Mouse (Mus musculus): Measurements from ENCODE around the gene Scgb1a1. TPM values are rescaled to one million over a fixed set of nuclear protein-coding genes. Genes with fewer than 3 reads are reported as not detected.
"Not testable (repeated sequence)": the region's sequence is repeated elsewhere in the genome, so short reads cannot be mapped to it uniquely, and the experiment has no call there.

Scgb1a1 gene
- polyA plus RNA-seq, 1 experiment from 2014 or later: not detected

DNA sequence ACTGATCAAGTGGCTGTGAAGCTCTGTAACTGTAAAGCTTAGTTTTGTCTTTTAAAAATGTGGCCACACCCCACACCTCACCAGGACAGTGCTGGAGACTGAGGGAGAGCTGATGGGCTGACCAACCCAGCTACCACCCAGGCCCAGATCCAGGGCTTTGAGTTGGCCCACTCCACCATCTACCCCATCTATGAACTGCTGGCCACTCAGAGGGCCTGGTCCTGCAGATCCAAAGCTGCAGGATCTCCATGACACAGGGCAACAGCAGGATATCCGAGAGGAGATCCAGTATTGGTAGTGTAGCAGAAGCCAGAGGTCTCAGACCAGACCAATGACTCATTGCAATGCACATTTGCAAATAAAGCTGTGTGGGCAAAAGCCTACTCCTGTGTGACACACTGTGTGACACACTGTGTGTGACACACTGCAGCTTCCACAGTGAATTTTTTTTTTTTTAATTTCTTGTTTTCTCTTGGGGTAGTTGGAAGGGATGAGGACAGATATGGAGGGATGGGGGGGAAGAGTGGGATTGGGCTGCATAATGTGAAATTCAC lies 29.4 kb downstream of the Scgb1a1 start:
- H3K4me3 ChIP-seq (ENCODE audit: low read depth, low read length): no peak overlapping the region
- H3K27ac ChIP-seq (replicated peaks; ENCODE audit: low read depth, low read length): no peak overlapping the region
- H3K9ac ChIP-seq (ENCODE audit: low read length): no peak overlapping the region
- H3K27me3 ChIP-seq (ENCODE audit: control insufficient read depth, insufficient read depth, low read length): no peaks in the 10 kb centered on the region
- 93% methylated on average over 1 of the region's 1 CpGs for WGBS
- no peaks in the 10 kb centered on the region for H3K36me3 ChIP-seq (ENCODE audit: control insufficient read depth, insufficient read depth, low read length)
- ATAC-seq (ENCODE audit: insufficient number of reproducible peaks, low FRiP score, low TSS enrichment, low read depth) (no peak), DNase-seq (ENCODE audit: low spot score) (no peak)
- no peaks in the 10 kb centered on the region for H3K9me3 ChIP-seq (ENCODE audit: control insufficient read depth, low read length)
- no peaks in the 10 kb centered on the region for H3K4me1 ChIP-seq (ENCODE audit: control insufficient read depth, insufficient read depth, low read length)
- H3K4me2 ChIP-seq (ENCODE audit: low read depth, severe bottlenecking): no peak overlapping the region

- ATAC-seq (ENCODE audit: insufficient number of reproducible peaks, low FRiP score, low TSS enrichment, low read depth): no peak
- Histone ChIP-seq H3K4me1 (ENCODE audit: control insufficient read depth, insufficient read depth, low read length) (peaks cover 6% of the 10 kb centered on the region; the same call in 1 of the 2 replicates), H3K4me2 (ENCODE audit: low read depth, severe bottlenecking) (no peak overlapping the region), H3K9me3 (ENCODE audit: control insufficient read depth, low read length) (no peaks in the 10 kb centered on the region), H3K9ac (ENCODE audit: low read length) (no peak overlapping the region), H3K27ac (replicated peaks; ENCODE audit: low read depth, low read length) (no peak overlapping the region), H3K36me3 (ENCODE audit: control insufficient read depth, insufficient read depth, low read length) (no peaks in the 10 kb centered on the region), H3K27me3 (ENCODE audit: control insufficient read depth, insufficient read depth, low read length) (no peaks in the 10 kb centered on the region), H3K4me3 (ENCODE audit: low read depth, low read length) (no peak overlapping the region)
- DNase-seq (ENCODE audit: low spot score): no peak
Measured at GRCm38 (mm10) chr19:9057679-9058078, 30.1 kb downstream of the Scgb1a1 start.

- 94% methylated on average over 4 of the region's 4 CpGs for WGBS
- Histone ChIP-seq H3K4me3 (ENCODE audit: low read depth, low read length) (no peak overlapping the region), H3K36me3 (ENCODE audit: control insufficient read depth, insufficient read depth, low read length) (no peaks in the 10 kb centered on the region), H3K4me1 (ENCODE audit: control insufficient read depth, insufficient read depth, low read length) (peaks cover 6% of the 10 kb centered on the region; the same call in 1 of the 2 replicates), H3K4me2 (ENCODE audit: low read depth, severe bottlenecking) (no peak overlapping the region), H3K9me3 (ENCODE audit: control insufficient read depth, low read length) (no peaks in the 10 kb centered on the region), H3K27me3 (ENCODE audit: control insufficient read depth, insufficient read depth, low read length) (no peaks in the 10 kb centered on the region), H3K9ac (ENCODE audit: low read length) (no peak overlapping the region), H3K27ac (replicated peaks; ENCODE audit: low read depth, low read length) (no peak overlapping the region)
- no peak for ATAC-seq (ENCODE audit: insufficient number of reproducible peaks, low FRiP score, low TSS enrichment, low read depth)
- no peak for DNase-seq (ENCODE audit: low spot score)
Measured at GRCm38 (mm10) chr19:9055703-9056355, 31.9 kb downstream of the Scgb1a1 start.

DNA sequence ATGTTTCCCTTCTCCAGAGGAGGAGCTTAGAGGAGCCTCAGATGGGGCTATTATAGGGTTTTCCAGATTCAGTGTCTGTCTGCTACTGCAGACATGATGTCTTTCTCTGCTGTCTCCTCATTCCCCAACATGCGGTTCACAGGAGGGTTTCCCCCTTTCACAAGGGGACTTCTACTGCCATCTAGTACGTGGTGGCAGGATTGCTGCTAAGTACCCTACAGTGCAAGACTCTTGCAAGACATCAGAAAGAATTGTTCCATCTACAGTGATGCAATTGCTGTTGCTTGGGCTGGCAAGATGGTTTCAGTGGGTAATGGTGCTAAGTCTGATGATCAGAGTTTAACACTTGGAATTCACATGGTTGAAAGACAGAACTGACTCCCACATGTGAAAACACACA lies 32.6 kb downstream of the Scgb1a1 start:
- Histone ChIP-seq H3K9ac (ENCODE audit: low read length) (no peak overlapping the region), H3K9me3 (ENCODE audit: control insufficient read depth, low read length) (no peaks in the 10 kb centered on the region), H3K4me3 (ENCODE audit: low read depth, low read length) (no peak overlapping the region), H3K4me2 (ENCODE audit: low read depth, severe bottlenecking) (no peak overlapping the region), H3K4me1 (ENCODE audit: control insufficient read depth, insufficient read depth, low read length) (peaks cover 6% of the 10 kb centered on the region; the same call in 1 of the 2 replicates), H3K27ac (replicated peaks; ENCODE audit: low read depth, low read length) (no peak overlapping the region), H3K27me3 (ENCODE audit: control insufficient read depth, insufficient read depth, low read length) (no peaks in the 10 kb centered on the region), H3K36me3 (ENCODE audit: control insufficient read depth, insufficient read depth, low read length) (no peaks in the 10 kb centered on the region)
- ATAC-seq (ENCODE audit: insufficient number of reproducible peaks, low FRiP score, low TSS enrichment, low read depth): no peak
- DNase-seq (ENCODE audit: low spot score): no peak
- 32% methylated on average over 2 of the region's 2 CpGs for WGBS

- 41% methylated on average over 6 of the region's 6 CpGs for WGBS
- no peak overlapping the region for H3K9ac ChIP-seq (ENCODE audit: low read length)
- no peak overlapping the region for H3K4me2 ChIP-seq (ENCODE audit: low read depth, severe bottlenecking)
- H3K27me3 ChIP-seq (ENCODE audit: control insufficient read depth, insufficient read depth, low read length): no peaks in the 10 kb centered on the region
- H3K4me3 ChIP-seq (ENCODE audit: low read depth, low read length): no peak overlapping the region
- peak; percentile 32 for DNase-seq (ENCODE audit: low spot score)
- H3K4me1 ChIP-seq (ENCODE audit: control insufficient read depth, insufficient read depth, low read length): peaks cover 6% of the 10 kb centered on the region; the same call in 1 of the 2 replicates
- H3K9me3 ChIP-seq (ENCODE audit: control insufficient read depth, low read length): no peaks in the 10 kb centered on the region
- H3K36me3 ChIP-seq (ENCODE audit: control insufficient read depth, insufficient read depth, low read length): no peaks in the 10 kb centered on the region
- no peak for ATAC-seq (ENCODE audit: insufficient number of reproducible peaks, low FRiP score, low TSS enrichment, low read depth)
- no peak overlapping the region for H3K27ac ChIP-seq (replicated peaks; ENCODE audit: low read depth, low read length)
Measured at GRCm38 (mm10) chr19:9052803-9053431, 34.8 kb downstream of the Scgb1a1 start.

DNA sequence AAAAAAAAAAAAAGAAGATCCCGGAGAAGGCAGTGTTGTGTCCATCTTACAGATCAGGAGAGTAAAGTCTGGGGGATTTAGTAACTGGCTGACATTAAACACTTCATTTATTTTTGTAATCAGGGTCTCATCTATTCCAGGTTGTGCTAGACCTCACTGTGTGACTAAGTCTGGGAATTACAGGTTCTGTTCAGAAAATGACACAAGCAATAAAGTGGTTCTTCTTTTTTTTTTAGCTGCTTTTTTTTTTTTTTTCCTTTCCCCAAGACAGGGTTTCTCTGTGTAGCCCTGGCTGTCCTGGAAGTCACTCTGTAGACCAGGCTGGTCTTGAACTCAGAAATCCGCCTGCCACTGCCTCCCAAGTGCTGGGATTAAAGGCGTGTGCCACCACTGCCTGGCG lies 35.8 kb downstream of the Scgb1a1 start:
- not testable (repeated sequence) for H3K4me3 ChIP-seq (ENCODE audit: low read depth, low read length); H3K4me2 ChIP-seq (ENCODE audit: low read depth, severe bottlenecking); H3K9ac ChIP-seq (ENCODE audit: low read length); H3K4me1 ChIP-seq (ENCODE audit: control insufficient read depth, insufficient read depth, low read length); H3K27me3 ChIP-seq (ENCODE audit: control insufficient read depth, insufficient read depth, low read length); H3K36me3 ChIP-seq (ENCODE audit: control insufficient read depth, insufficient read depth, low read length); H3K27ac ChIP-seq (replicated peaks; ENCODE audit: low read depth, low read length); H3K9me3 ChIP-seq (ENCODE audit: control insufficient read depth, low read length); DNase-seq (ENCODE audit: low spot score); ATAC-seq (ENCODE audit: insufficient number of reproducible peaks, low FRiP score, low TSS enrichment, low read depth)
- 89% methylated on average over 4 of the region's 4 CpGs for WGBS

DNA sequence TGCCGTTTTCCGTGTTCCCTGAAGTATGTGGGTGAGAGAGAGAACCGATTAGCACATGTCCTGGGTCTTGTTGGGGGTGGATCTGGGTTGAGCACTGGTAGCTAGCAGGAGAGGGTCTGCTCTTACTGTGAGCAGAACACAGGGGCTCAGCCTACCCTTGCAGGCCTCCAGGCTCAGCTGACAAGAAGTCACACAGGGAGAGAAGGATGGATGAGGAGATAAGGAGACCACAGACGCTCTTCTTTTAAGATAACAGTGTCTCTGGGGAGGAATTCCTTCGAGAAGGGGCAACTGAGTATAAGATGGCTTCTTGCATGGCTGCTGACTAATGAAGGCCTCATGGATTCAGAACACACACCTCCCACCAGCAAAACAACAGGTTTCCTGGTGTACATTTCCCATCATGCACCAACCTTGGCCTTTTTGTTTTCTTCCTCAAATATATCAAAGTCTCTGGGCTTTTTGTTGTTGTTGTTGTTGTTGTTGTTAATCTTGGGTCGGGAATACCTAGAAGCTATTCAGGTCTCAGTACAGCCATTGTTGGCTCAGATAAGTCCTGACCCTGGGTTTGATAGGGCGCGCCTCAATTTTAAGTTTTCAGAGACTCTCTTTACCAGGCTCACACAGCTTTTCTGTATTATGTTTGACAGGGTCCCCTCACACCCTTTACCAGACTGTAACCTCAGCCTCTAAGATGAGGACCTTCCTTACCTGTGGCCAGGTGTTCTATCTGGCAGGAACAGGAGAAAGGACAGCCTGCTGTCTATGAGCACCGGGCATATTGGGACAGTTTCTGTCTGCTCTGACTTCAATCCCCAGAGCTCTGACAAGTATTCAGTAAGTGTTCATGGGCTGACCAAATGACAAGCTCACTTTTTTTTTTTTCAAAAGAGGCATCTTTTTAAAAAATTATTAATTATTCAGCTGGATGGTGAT lies 37.2 kb downstream of the Scgb1a1 start:
- Histone ChIP-seq H3K36me3 (ENCODE audit: control insufficient read depth, insufficient read depth, low read length) (no peaks in the 10 kb centered on the region), H3K9ac (ENCODE audit: low read length) (no peak overlapping the region), H3K4me3 (ENCODE audit: low read depth, low read length) (no peak overlapping the region), H3K4me1 (ENCODE audit: control insufficient read depth, insufficient read depth, low read length) (peaks cover 6% of the 10 kb centered on the region; the same call in 1 of the 2 replicates), H3K27me3 (ENCODE audit: control insufficient read depth, insufficient read depth, low read length) (no peaks in the 10 kb centered on the region), H3K4me2 (ENCODE audit: low read depth, severe bottlenecking) (no peak overlapping the region), H3K9me3 (ENCODE audit: control insufficient read depth, low read length) (no peaks in the 10 kb centered on the region), H3K27ac (replicated peaks; ENCODE audit: low read depth, low read length) (no peak overlapping the region)
- 63% methylated on average over 9 of the region's 9 CpGs for WGBS
- no peak for DNase-seq (ENCODE audit: low spot score)
- ATAC-seq (ENCODE audit: insufficient number of reproducible peaks, low FRiP score, low TSS enrichment, low read depth): no peak

DNA sequence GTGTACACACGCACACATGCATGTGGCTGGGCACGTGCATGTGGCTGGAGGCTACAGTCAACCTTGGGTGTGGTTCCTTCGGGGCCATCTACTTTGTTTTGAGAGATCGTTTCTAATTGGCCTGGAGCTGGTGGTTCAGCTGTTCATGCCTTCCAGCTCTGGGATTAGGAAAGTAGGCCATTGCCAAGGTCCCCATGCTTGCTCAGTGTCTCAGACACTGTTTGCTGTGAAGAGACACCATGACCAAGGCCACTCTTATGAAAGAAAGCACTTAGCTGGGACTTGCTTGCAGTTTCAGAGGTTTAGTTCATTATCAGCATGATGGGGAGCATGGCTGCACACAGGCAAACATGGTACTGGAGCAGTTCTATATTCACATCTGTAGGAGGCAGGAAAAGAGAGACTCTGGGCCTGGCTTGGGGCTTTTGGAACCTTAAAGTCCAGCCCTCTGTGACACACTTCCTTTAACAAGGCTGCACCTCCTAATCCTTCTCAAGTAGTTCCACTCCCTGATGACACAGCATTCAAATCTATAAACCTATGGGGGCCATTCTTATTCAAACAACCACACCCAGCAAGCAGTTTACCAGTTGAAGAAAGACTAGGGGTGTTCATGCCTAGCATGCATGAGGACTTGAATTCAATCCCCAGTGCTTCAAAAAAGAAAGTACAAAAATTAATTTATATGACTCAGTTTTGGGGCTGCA lies 38.6 kb downstream of the Scgb1a1 start:
- Histone ChIP-seq H3K9me3 (ENCODE audit: control insufficient read depth, low read length) (no peaks in the 10 kb centered on the region), H3K4me1 (ENCODE audit: control insufficient read depth, insufficient read depth, low read length) (peaks cover 6% of the 10 kb centered on the region; the same call in 1 of the 2 replicates), H3K4me3 (ENCODE audit: low read depth, low read length) (no peak overlapping the region), H3K9ac (ENCODE audit: low read length) (no peak overlapping the region), H3K27me3 (ENCODE audit: control insufficient read depth, insufficient read depth, low read length) (no peaks in the 10 kb centered on the region), H3K36me3 (ENCODE audit: control insufficient read depth, insufficient read depth, low read length) (no peaks in the 10 kb centered on the region), H3K4me2 (ENCODE audit: low read depth, severe bottlenecking) (no peak overlapping the region), H3K27ac (replicated peaks; ENCODE audit: low read depth, low read length) (no peak overlapping the region)
- DNase-seq (ENCODE audit: low spot score) (no peak), ATAC-seq (ENCODE audit: insufficient number of reproducible peaks, low FRiP score, low TSS enrichment, low read depth) (no peak)
- WGBS: 90% methylated on average over 4 of the region's 4 CpGs

Measured in limb, embryonic 11.5 days (tissue).